Mouse (Mus musculus) gastrocnemius, postnatal 14 days (tissue): Measurements from ENCODE around the gene Fignl1. TPM values are rescaled to one million over a fixed set of nuclear protein-coding genes. Genes with fewer than 3 reads are reported as not detected.

Experiments used
- total RNA-seq, 2 experiments: library from RNA; stranded (reverse); gene quantifications; 2 replicates each; pipeline ENCODE4 v1.2.3; 2021

Fignl1 gene
- total RNA-seq, 2 experiments from 2014 or later: 1.5 to 2.9 TPM

Other genes with a start within 250 kb of the Fignl1 start
- not detected for gene 4930512M02Rik, start 181.1 kb downstream of the Fignl1 start, total RNA-seq
- gene Ikzf1, start 124.0 kb downstream of the Fignl1 start, total RNA-seq: under 1 TPM; 0.42 to 0.66 TPM
- gene Ddc, start 89.2 kb upstream of the Fignl1 start, total RNA-seq: 10 to 100 TPM; 20.5 to 28.2 TPM
- gene Grb10, start 229.7 kb upstream of the Fignl1 start, total RNA-seq: 100 to 1,000 TPM; 245 to 266 TPM